Mouse (Mus musculus) stomach, postnatal 0 days (tissue): ENCODE measurements around the gene St8sia4. TPM values are rescaled to one million over a fixed set of nuclear protein-coding genes. Genes with fewer than 3 reads are reported as not detected.

Experiments used
- ATAC-seq: fragments of 200-750 bp; cut with Nextera tagmentation; 2 replicates; pipeline ENCODE4 v1.8.0; 2017; ENCODE audit not compliant: low FRiP score, low TSS enrichment
- DNase-seq: peaks from one replicate; pipeline ENCODE4 v3.0.0-alpha.2; 2016; ENCODE audit warnings: low spot score
- H3K27ac ChIP-seq: fragments of 300-500 bp; sonication (generic); replicated peaks from 2 replicates; pipeline ENCODE4 v1.5.1; 2014; ENCODE audit warnings: mild to moderate bottlenecking, control low read depth
- H3K27me3 ChIP-seq: fragments of 300-500 bp; sonication (generic); 2 replicates; pipeline ENCODE4 v1.6.1; 2014; ENCODE audit warnings: low read length; ENCODE audit not compliant: control insufficient read depth, insufficient read depth
- H3K36me3 ChIP-seq: fragments of 300-500 bp; sonication (generic); 2 replicates; pipeline ENCODE4 v1.6.1; 2014; ENCODE audit warnings: low read length, mixed read lengths; ENCODE audit not compliant: control insufficient read depth, insufficient read depth
- H3K4me1 ChIP-seq: fragments of 300-500 bp; sonication (generic); replicated peaks from 2 replicates; pipeline ENCODE4 v1.6.1; 2014; ENCODE audit warnings: antibody characterized with exemption; ENCODE audit not compliant: control insufficient read depth, insufficient read depth
- H3K4me2 ChIP-seq: fragments of 300-500 bp; sonication (generic); replicated peaks from 2 replicates; pipeline ENCODE4 v1.6.1; 2014; ENCODE audit warnings: low read depth, mild to moderate bottlenecking, control low read depth, moderate library complexity
- H3K4me3 ChIP-seq: fragments of 300-500 bp; sonication (generic); 2 replicates; pipeline ENCODE4 v1.5.1; 2014; ENCODE audit warnings: low read depth, low read length, control low read depth
- H3K9ac ChIP-seq: fragments of 300-500 bp; sonication (generic); 2 replicates; pipeline ENCODE4 v1.6.1; 2014; ENCODE audit warnings: mild to moderate bottlenecking, low read length, control low read depth, mixed read lengths
- H3K9me3 ChIP-seq: fragments of 300-500 bp; sonication (generic); 2 replicates; pipeline ENCODE4 v1.6.1; 2016; ENCODE audit warnings: low read length; ENCODE audit not compliant: control insufficient read depth
- CTCF ChIP-seq: IDR thresholded peaks from 2 replicates; pipeline ENCODE4 v1.5.1; 2016; ENCODE audit warnings: antibody characterized with exemption, low read depth, mild to moderate bottlenecking, moderate library complexity
- EP300 ChIP-seq: optimal IDR thresholded peaks from 2 replicates; pipeline ENCODE3; 2016; ENCODE audit warnings: antibody characterized with exemption
- WGBS: fragments of 180-500 bp; shearing (Covaris S2); extraction: QIAGEN DNeasy Blood & Tissue Kit; methylation state at CpG from one replicate; pipeline ENCODE4 v1.1.7; 2014; 5-methylcytosine and 5-hydroxymethylcytosine counted together
- polyA plus RNA-seq: library from polyadenylated mRNA; unstranded; fragments of >200 nt; fragmentation: Nextera tagmentation; extraction: Ambion mirVana; gene quantifications from 2 replicates; pipeline ENCODE4 v1.2.1, GENCODE M21; 2015

Gene St8sia4
- polyA plus RNA-seq, 1 experiment from 2014 or later = 1.7 TPM

DNA sequence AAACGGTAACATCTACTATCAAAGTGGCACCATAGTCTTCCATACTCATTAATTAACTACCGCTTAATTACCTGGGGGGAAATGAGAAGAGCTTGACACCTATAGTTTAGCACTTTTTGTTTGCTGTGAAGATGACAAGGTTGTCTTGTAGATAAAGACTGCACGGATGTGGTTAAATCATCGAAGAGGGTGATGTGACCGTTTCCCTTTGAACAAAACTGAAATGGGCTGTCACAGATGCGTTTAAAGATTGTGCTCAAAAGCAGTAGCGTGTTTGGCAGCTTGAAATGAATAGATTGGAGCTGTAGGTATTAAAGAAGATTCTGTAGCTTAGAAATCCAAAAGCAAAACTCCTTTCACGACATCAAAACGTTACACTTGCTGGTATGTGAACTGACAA, 11.8 kb downstream of the St8sia4 start:
- DNase-seq (no peak), ATAC-seq (no peak)
- Histone ChIP-seq H3K27ac (no peak overlapping the region), H3K9ac (no peak overlapping the region), H3K27me3 (no peaks in the 10 kb centered on the region), H3K36me3 (no peaks in the 10 kb centered on the region), H3K4me1 (no peaks in the 10 kb centered on the region), H3K4me2 (no peak overlapping the region), H3K9me3 (no peaks in the 10 kb centered on the region), H3K4me3 (no peak overlapping the region)
- TF ChIP-seq EP300 = no peak
- no peak for TF ChIP-seq CTCF
- 73% methylated on average over 9 of the region's 9 CpGs for WGBS

- H3K4me1 ChIP-seq = no peaks in the 10 kb centered on the region
- no peak overlapping the region for H3K27ac ChIP-seq
- no peaks in the 10 kb centered on the region for H3K36me3 ChIP-seq
- TF ChIP-seq CTCF (no peak), EP300 (no peak)
- H3K27me3 ChIP-seq = no peaks in the 10 kb centered on the region
- 86% methylated on average over 8 of the region's 8 CpGs for WGBS
- H3K4me2 ChIP-seq = no peak overlapping the region
- H3K9ac ChIP-seq = no peak overlapping the region
- no peaks in the 10 kb centered on the region for H3K9me3 ChIP-seq
- ATAC-seq (no peak), DNase-seq (no peak)
- no peak overlapping the region for H3K4me3 ChIP-seq
Measured at GRCm38 (mm10) chr1:95653445-95653844, 13.9 kb downstream of the St8sia4 start.

DNA sequence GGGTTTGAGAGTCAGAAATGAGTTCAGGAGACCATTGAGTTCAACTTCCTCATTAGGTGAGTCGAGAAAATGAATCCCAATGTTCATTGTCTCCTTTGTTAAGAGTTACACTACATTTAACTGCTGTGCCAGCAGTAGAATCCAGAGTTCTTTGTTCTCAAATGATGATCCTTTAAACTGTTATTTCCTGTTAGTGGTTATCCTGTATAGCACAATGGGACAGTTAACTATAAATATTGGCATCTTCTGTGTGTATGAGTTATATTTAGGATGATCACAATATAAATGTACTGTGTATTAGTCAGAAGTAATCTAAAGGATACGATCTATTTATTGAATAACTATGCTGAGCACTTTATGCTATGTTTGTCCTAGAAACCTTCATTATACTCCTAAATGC, 23.1 kb downstream of the St8sia4 start:
- Histone ChIP-seq H3K4me2 (no peak overlapping the region), H3K9me3 (no peaks in the 10 kb centered on the region), H3K27me3 (no peaks in the 10 kb centered on the region), H3K27ac (no peak overlapping the region), H3K4me3 (no peak overlapping the region), H3K36me3 (no peaks in the 10 kb centered on the region), H3K9ac (no peak overlapping the region), H3K4me1 (no peaks in the 10 kb centered on the region)
- ATAC-seq (no peak), DNase-seq (no peak)
- WGBS = 77% methylated on average over 2 of the region's 2 CpGs
- TF ChIP-seq CTCF = no peak
- TF ChIP-seq EP300 = no peak

- Histone ChIP-seq H3K27ac (no peak overlapping the region), H3K27me3 (no peaks in the 10 kb centered on the region), H3K36me3 (no peaks in the 10 kb centered on the region), H3K4me1 (no peaks in the 10 kb centered on the region), H3K9ac (no peak overlapping the region), H3K4me2 (no peak overlapping the region), H3K4me3 (no peak overlapping the region), H3K9me3 (no peaks in the 10 kb centered on the region)
- 92% methylated on average over 3 of the region's 3 CpGs for WGBS
- DNase-seq (no peak), ATAC-seq (no peak)
- TF ChIP-seq CTCF (no peak), EP300 (no peak)
Measured at GRCm38 (mm10) chr1:95639001-95639400, 28.4 kb downstream of the St8sia4 start.

DNA sequence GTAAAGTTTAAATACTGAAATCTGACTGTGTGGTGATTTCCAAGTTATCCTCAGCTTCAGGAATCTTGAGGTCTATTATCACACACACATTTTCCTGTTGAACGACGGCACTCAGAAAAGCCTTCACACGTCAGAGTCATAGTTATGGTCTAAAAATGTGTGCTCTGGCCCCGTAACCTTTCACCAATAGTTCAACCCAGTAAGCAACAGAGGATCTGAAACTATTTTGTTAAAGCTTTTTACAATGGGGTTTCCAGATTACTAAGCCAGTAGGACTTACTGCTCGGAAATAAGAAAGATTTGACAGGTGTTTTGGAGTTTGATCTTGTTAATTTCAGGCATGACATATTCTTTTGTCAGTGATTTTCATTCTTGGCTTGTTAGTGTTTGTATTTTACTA, 43.0 kb downstream of the St8sia4 start:
- WGBS = 66% methylated on average over 5 of the region's 5 CpGs
- Histone ChIP-seq H3K4me2 (no peak overlapping the region), H3K27me3 (no peaks in the 10 kb centered on the region)

DNA sequence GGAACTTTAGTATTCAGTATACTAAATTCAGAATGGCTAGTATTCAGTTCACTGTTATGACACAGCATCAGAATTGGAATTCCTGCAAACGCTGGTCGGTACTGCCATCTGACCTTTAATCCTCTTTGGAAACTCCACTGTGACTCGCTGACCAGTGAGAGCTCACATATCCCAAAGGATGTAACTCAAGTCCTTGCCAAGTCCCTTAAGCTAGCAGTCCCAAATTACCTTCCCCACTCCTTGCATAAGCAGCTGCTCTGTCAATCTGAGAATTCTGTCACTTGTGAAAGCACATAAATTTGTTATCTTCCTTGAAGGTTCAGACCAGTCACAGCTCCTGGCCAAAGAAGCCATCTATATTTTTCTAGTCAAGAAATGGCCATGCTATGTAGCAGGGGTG, 48.7 kb downstream of the St8sia4 start:
- no peak overlapping the region for H3K4me2 ChIP-seq
- H3K4me1 ChIP-seq = no peaks in the 10 kb centered on the region
- H3K9ac ChIP-seq = no peak overlapping the region
- no peaks in the 10 kb centered on the region for H3K9me3 ChIP-seq
- WGBS = 55% methylated on average over 3 of the region's 3 CpGs
- ATAC-seq (no peak), DNase-seq (no peak)
- H3K36me3 ChIP-seq = no peaks in the 10 kb centered on the region
- H3K27ac ChIP-seq = no peak overlapping the region
- no peak for TF ChIP-seq CTCF
- no peak for TF ChIP-seq EP300
- no peak overlapping the region for H3K4me3 ChIP-seq
- no peaks in the 10 kb centered on the region for H3K27me3 ChIP-seq

More for the DNA sequence above, 43.0 kb downstream of the St8sia4 start:
- Histone ChIP-seq H3K4me1 (no peaks in the 10 kb centered on the region), H3K9me3 (no peaks in the 10 kb centered on the region), H3K4me3 (no peak overlapping the region), H3K27ac (no peak overlapping the region), H3K9ac (no peak overlapping the region), H3K36me3 (no peaks in the 10 kb centered on the region)
- DNase-seq (no peak), ATAC-seq (no peak)
- TF ChIP-seq EP300 (no peak), CTCF (no peak)
